Mouse (Mus musculus) testis, postnatal 10 days (tissue): ENCODE results near the gene Olfr1248.
"Not testable (repeated sequence)": the region's sequence is repeated elsewhere in the genome, so short reads cannot be mapped to it uniquely, and the experiment has no call there.

Experiments used
- DNase-seq: peaks from one replicate; pipeline ENCODE4 v3.0.0; 2021; ENCODE audit warnings: low spot score

Gene Olfr1248

DNA sequence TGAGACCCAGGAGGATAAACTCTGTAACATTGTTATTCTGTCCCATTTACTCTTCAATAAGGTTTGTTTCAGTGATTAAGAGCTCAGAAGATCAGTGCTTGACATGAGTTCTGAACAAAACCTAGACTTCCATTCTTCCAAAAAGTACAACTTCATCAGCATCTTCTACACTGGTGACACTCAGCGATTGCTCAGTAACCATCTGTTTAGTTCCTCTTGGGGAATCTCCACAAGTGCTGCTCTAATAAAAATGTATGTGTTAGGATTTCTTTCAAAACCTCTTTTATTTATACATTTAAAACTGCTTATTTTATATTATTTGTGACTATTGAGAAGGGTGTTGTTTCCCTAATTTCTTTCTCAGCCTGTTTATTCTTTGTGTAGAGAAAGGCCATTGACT is at the start of gene Olfr1248:
Gene Olfr1248, minus strand, starts transcription at position 101 of the 400 bp plus-strand sequence.
- not testable (repeated sequence) for DNase-seq

- DNase-seq = no peak
Measured at GRCm38 (mm10) chr2:89661367-89661766, 43.3 kb upstream of the Olfr1248 start, which contains the start of gene Olfr1250. Gene Olfr1250 (minus strand): TSS chr2:89661467.

- no peak for DNase-seq
Measured at GRCm38 (mm10) chr2:89634883-89635282, 16.8 kb upstream of the Olfr1248 start, which contains the start of gene Olfr1249. Gene Olfr1249 (minus strand): TSS chr2:89634983.

DNA sequence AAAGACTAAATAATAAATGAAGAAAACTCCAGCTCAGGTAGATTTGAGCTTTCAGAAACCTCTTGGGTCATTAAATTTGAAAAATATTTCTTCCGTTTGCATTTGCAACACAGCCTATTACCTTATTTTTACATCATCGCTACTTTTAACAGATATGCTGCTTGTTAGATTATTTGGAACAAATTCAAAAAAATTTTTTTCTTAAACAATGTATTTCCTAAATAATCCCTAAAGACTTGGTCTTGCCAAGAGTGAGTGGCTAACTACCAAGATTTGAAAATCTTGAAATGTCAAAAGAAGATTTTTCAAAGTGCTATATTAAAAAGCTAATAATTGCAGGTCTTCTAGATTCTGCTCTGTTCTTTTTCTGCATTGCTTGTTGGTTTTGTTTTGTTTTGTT is 4.0 kb downstream of the Olfr1248 start, which contains the start of gene Olfr1247:
Gene Olfr1247, minus strand, starts transcription at position 101 of the 400 bp plus-strand sequence.
- DNase-seq = no peak

- no peak for DNase-seq
Measured at GRCm38 (mm10) chr2:89593057-89593456, 25.0 kb downstream of the Olfr1248 start, which contains the start of gene Olfr1246. Gene Olfr1246 (minus strand): TSS chr2:89593157.

- DNase-seq = no peak
Measured at GRCm38 (mm10) chr2:89578347-89578746, 39.7 kb downstream of the Olfr1248 start, which contains the start of gene Olfr1245. Gene Olfr1245 (minus strand): TSS chr2:89578447.
